Mouse (Mus musculus): ENCODE results near the gene Themis3. TPM values are rescaled to one million over a fixed set of nuclear protein-coding genes. Genes with fewer than 3 reads are reported as not detected.

The Themis3 gene
- total RNA-seq (2023): 1 to 10 TPM; 1.1 to 1.4 TPM

DNA sequence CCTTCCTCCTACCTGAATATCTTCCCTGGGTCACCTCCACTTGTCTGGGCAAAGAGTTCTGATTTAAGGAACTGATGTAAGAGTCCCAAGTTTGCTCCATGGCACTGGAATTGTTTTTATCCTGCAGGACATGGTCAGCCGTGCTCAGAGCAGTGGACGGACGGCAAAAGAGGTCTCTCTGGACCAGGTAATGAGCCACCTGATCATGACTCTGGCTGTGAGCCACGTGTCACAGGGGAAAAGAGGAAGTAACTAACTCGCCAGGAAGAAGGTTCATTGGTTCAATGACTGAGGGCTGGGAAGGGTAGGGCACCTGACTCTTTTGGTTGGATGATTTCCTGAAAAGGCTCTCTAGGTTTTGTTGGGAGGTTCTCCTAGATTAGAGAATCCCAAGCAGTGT is at the start of gene Themis3:
TSS of gene Themis3 (minus strand) at position 187 of the 400 bp plus-strand sequence.

GRCm38 (mm10) chr17:66519554-66520553 is 74.6 kb downstream of the Themis3 start, which contains the start of gene Rab12:
Rab12 (minus strand) TSS chr17:66519729.

Other genes with a start within 250 kb of the Themis3 start
- not detected for gene Mtcl1, start 144.9 kb downstream of the Themis3 start, total RNA-seq (2023)
- gene Rab12, start 74.9 kb downstream of the Themis3 start, total RNA-seq (2023): 10 to 100 TPM; 23.4 to 23.5 TPM